Mouse (Mus musculus) limb, embryonic 11.5 days (tissue): ENCODE measurements around the gene Socs2. TPM values are rescaled to one million over a fixed set of nuclear protein-coding genes. Genes with fewer than 3 reads are reported as not detected.

ENCODE experiments used
- ATAC-seq: fragments of 200-750 bp; cut with Nextera tagmentation; 2 replicates; pipeline ENCODE4 v1.8.0; 2017; ENCODE audit warnings: low read depth; ENCODE audit not compliant: insufficient number of reproducible peaks, low FRiP score, low TSS enrichment
- DNase-seq: peaks from one replicate; pipeline ENCODE4 v3.0.0-alpha.2; 2015; ENCODE audit warnings: low spot score
- H3K27ac ChIP-seq: fragments of 300-500 bp; sonication (generic); replicated peaks from 2 replicates; pipeline ENCODE4 v1.5.1; 2014; ENCODE audit warnings: low read depth, mild to moderate bottlenecking, low read length
- H3K27me3 ChIP-seq: fragments of 300-500 bp; sonication (generic); 2 replicates; pipeline ENCODE4 v1.6.1; 2014; ENCODE audit warnings: mild to moderate bottlenecking, low read length, mixed read lengths; ENCODE audit not compliant: control insufficient read depth, insufficient read depth
- H3K36me3 ChIP-seq: fragments of 300-500 bp; sonication (generic); 2 replicates; pipeline ENCODE4 v1.6.1; 2014; ENCODE audit warnings: mild to moderate bottlenecking, low read length, moderate library complexity, mixed read lengths; ENCODE audit not compliant: control insufficient read depth, insufficient read depth
- H3K4me1 ChIP-seq: fragments of 300-500 bp; sonication (generic); 2 replicates; pipeline ENCODE4 v1.6.1; 2014; ENCODE audit warnings: low read length, mixed read lengths; ENCODE audit not compliant: control insufficient read depth, insufficient read depth
- H3K4me2 ChIP-seq: fragments of 300-500 bp; sonication (generic); 2 replicates; pipeline ENCODE4 v1.6.1; 2014; ENCODE audit warnings: low read depth, mild to moderate bottlenecking, moderate library complexity; ENCODE audit not compliant: severe bottlenecking
- H3K4me3 ChIP-seq: fragments of 300-500 bp; sonication (generic); 2 replicates; pipeline ENCODE4 v1.5.1; 2014; ENCODE audit warnings: low read depth, low read length
- H3K9ac ChIP-seq: fragments of 300-500 bp; sonication (generic); 2 replicates; pipeline ENCODE4 v1.6.1; 2014; ENCODE audit warnings: mild to moderate bottlenecking, low read length
- H3K9me3 ChIP-seq: fragments of 300-500 bp; sonication (generic); 2 replicates; pipeline ENCODE4 v1.6.1; 2016; ENCODE audit warnings: low read length; ENCODE audit not compliant: control insufficient read depth
- WGBS: fragments of 180-500 bp; shearing (Covaris S2); extraction: QIAGEN DNeasy Blood & Tissue Kit; methylation state at CpG from one replicate; pipeline ENCODE4 v1.1.7; 2014; 5-methylcytosine and 5-hydroxymethylcytosine counted together
- polyA plus RNA-seq: library from polyadenylated mRNA; unstranded; fragments of >200 nt; fragmentation: Nextera tagmentation; extraction: Ambion mirVana; gene quantifications from 2 replicates; pipeline ENCODE4 v1.2.1, GENCODE M21; 2014

Socs2 gene
- polyA plus RNA-seq, 1 experiment from 2014 or later: 42.9 TPM

DNA sequence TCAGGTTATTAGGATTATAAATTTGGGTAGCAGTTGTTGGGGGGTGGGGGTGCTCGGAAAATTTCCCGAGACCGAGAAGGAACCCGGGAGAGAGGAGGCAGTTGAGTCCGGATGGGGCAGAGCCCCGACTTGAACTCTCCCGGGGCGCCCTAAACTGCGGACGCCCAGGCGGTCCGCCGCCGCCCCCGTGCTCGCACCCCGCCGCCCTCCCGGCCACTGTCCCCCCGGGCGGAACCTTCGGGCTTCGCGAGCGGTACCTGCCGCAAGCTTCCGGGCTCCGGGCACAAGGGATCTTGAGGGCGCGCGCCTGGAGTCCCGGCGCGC lies 657 bp downstream of the Socs2 start:
- Histone ChIP-seq H3K27ac (peak overlapping the region; percentile 70), H3K27me3 (no peaks in the 10 kb centered on the region), H3K4me2 (peak overlapping the region; percentile 95), H3K4me1 (peaks cover 6% of the 10 kb centered on the region; the same call in 1 of the 2 replicates), H3K36me3 (no peaks in the 10 kb centered on the region), H3K9ac (peak overlapping the region; percentile 69), H3K4me3 (peak overlapping the region; percentile 57), H3K9me3 (no peaks in the 10 kb centered on the region)
- WGBS: under 1% methylated on average over 33 of the region's 34 CpGs
- DNase-seq: no peak
- peak; percentile 27; the same call in 1 of the 2 replicates for ATAC-seq

DNA sequence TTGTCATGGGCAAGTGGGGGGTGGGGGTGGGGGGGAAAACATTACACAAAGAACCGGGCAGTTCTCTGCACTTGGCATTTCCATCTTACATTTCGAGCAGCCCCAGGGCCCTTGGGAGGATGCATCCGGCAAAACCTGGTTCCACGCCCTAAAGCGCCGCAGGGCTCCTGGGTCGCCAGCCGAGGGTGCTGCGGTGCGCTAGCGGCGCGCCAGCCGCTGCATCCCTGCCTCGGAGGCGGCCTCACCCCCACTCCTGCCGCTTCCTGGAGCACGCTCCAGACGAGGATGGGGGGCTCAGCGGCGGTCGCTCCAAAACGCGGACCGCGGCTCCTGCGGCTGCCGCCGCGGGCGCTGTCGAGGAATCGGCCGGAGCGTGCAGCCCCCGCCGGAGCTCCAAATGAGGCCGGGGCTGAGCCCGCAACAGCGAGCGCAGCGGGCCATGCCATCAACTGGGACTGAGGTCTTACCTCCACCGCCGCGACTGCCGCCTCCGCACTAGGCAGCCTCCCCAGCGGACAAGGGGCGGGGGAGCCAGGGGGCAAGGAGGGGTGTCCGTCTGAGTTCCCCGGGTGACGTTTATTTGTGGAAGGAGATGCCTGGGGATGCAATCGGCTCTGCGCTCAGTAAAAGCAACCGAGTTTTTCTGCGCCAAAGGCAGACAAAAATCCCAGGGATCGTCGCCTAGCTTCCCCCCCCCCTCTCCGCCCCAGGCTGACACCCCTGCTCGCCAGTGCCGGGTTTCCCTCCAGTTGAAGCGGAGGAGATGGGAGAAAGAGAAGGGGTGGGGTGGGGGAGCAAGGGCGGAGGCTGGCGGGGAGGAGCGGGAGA lies 1.2 kb downstream of the Socs2 start:
- Histone ChIP-seq H3K9me3 (no peaks in the 10 kb centered on the region), H3K36me3 (no peaks in the 10 kb centered on the region), H3K4me2 (peak overlapping the region; percentile 95), H3K4me3 (peak overlapping the region; percentile 57), H3K27ac (no peak overlapping the region), H3K27me3 (no peaks in the 10 kb centered on the region), H3K4me1 (peaks cover 6% of the 10 kb centered on the region; the same call in 1 of the 2 replicates), H3K9ac (peak overlapping the region; percentile 72)
- ATAC-seq (no peak), DNase-seq (peak; percentile 74)
- under 1% methylated on average over 63 of the region's 65 CpGs for WGBS

DNA sequence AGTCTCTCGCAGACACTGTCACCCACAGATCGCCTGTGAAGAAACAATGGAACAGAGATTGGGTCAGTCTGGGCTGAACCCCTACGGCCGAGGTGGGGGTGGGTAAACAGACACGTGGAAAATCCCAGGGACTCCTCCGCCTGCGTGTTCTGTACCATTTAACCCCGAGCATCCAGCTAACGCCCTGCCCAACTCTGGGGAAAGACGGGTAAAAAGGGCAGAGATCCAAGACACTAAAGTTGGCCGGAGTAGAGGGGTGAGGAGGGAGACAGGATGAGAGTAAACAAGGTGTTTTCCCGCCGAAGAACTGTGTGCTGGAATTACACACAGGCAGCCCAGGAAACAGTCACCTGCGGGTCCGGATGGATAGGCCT lies 1.8 kb downstream of the Socs2 start:
- DNase-seq: peak; percentile 49
- peak overlapping the region; percentile 95 for H3K4me2 ChIP-seq
- H3K9ac ChIP-seq: peak overlapping the region; percentile 72
- WGBS: under 1% methylated on average over 15 of the region's 15 CpGs
- H3K4me3 ChIP-seq: peak overlapping the region; percentile 57
- no peaks in the 10 kb centered on the region for H3K27me3 ChIP-seq
- H3K4me1 ChIP-seq: peaks cover 6% of the 10 kb centered on the region; the same call in 1 of the 2 replicates
- ATAC-seq: no peak
- no peak overlapping the region for H3K27ac ChIP-seq
- H3K36me3 ChIP-seq: no peaks in the 10 kb centered on the region
- H3K9me3 ChIP-seq: no peaks in the 10 kb centered on the region

- peaks cover 6% of the 10 kb centered on the region; the same call in 1 of the 2 replicates for H3K4me1 ChIP-seq
- H3K36me3 ChIP-seq: no peaks in the 10 kb centered on the region
- peak overlapping the region; percentile 57 for H3K4me3 ChIP-seq
- H3K9ac ChIP-seq: peak overlapping the region; percentile 72
- DNase-seq (peak; percentile 80), ATAC-seq (0 out of 2 replicates have a peak, but pooled peaks have one; percentile 19)
- under 1% methylated on average over 55 of the region's 65 CpGs for WGBS
- H3K27ac ChIP-seq: no peak overlapping the region
- no peaks in the 10 kb centered on the region for H3K27me3 ChIP-seq
- peak overlapping the region; percentile 95 for H3K4me2 ChIP-seq
- no peaks in the 10 kb centered on the region for H3K9me3 ChIP-seq
Observed at GRCm38 (mm10) chr10:95414316-95415158, 2.4 kb downstream of the Socs2 start.

GRCm38 (mm10) chr10:95411139-95411538 lies 5.8 kb downstream of the Socs2 start:
- no peak for ATAC-seq
- 78% methylated on average over 9 of the region's 9 CpGs for WGBS
- Histone ChIP-seq H3K4me3 (no peak overlapping the region), H3K27ac (no peak overlapping the region), H3K9ac (no peak overlapping the region), H3K4me2 (no peak overlapping the region), H3K4me1 (peaks cover 8% of the 10 kb centered on the region; the same call in 1 of the 2 replicates), H3K27me3 (peaks cover 3% of the 10 kb centered on the region; the same call in 1 of the 2 replicates), H3K9me3 (no peaks in the 10 kb centered on the region), H3K36me3 (no peaks in the 10 kb centered on the region)
- no peak for DNase-seq

DNA sequence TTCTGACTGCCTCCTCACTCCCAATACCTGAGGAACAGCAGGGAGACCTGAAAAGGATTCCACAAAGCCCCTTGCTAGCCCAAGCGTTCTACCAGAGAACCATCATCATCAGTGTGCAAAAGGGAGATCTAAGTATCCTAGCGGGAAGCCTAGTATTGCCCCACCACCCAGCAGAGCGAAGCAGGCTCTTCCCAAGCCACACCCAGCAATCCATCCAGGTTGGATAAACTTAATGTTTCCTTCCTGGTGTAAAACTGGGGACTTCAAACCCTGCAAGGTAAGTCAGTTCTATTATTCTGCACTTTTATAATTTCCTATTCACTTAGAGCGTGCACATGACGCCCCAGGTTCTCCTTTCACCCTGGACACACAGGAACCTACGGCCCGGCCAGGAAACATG lies 6.3 kb downstream of the Socs2 start:
- Histone ChIP-seq H3K9ac (no peak overlapping the region), H3K9me3 (no peaks in the 10 kb centered on the region), H3K27me3 (peaks cover 3% of the 10 kb centered on the region; the same call in 1 of the 2 replicates), H3K4me3 (no peak overlapping the region), H3K4me1 (peaks cover 8% of the 10 kb centered on the region; the same call in 1 of the 2 replicates), H3K27ac (no peak overlapping the region), H3K36me3 (no peaks in the 10 kb centered on the region), H3K4me2 (no peak overlapping the region)
- ATAC-seq (no peak), DNase-seq (no peak)
- WGBS: 92% methylated on average over 7 of the region's 7 CpGs

DNA sequence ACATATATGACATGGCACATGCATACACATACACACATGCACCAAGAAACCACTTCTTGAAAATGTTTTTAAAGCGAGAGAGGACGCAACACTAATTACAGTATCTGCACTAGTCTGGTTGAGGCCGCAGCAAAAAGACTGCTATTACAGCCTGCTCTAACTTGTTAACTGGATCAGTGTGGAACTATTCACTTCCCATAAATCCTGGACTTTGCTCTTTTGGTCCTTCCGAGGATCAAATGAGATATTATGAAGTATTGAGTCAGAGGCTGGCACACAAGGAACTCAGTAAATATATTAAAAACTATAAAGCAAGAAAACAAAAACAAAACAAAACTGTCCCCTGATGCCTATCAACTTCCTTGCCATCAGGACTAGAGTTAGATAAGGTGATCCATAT lies 6.8 kb downstream of the Socs2 start:
- H3K9me3 ChIP-seq: no peaks in the 10 kb centered on the region
- no peak overlapping the region for H3K4me3 ChIP-seq
- H3K27ac ChIP-seq: no peak overlapping the region
- H3K9ac ChIP-seq: no peak overlapping the region
- ATAC-seq: no peak
- no peaks in the 10 kb centered on the region for H3K36me3 ChIP-seq
- 90% methylated on average over 4 of the region's 4 CpGs for WGBS
- DNase-seq: no peak
- no peak overlapping the region for H3K4me2 ChIP-seq
- peaks cover 5% of the 10 kb centered on the region; the same call in 1 of the 2 replicates for H3K4me1 ChIP-seq
- peaks cover 3% of the 10 kb centered on the region; the same call in 1 of the 2 replicates for H3K27me3 ChIP-seq

DNA sequence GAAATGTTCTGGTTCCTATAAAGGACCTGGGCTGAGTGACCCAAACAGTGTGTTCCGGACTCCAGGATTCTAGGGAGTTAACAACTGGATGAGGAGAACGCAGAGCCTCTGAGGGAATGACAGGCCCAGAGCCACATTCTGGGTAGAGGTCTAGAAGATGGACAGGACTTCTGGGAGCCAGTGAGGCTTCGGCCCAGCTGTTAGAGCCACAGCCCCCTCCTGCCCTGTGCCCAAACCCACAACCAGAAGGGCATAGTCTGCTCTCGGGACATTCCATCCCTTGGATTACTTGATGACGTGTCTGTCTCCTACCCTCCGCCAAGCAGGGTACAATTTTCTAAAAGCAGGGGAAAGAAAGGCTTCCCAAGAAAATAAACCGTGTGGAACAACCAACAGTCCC lies 7.8 kb downstream of the Socs2 start:
- no peak overlapping the region for H3K27ac ChIP-seq
- peaks cover 3% of the 10 kb centered on the region; the same call in 1 of the 2 replicates for H3K27me3 ChIP-seq
- H3K4me3 ChIP-seq: no peak overlapping the region
- 69% methylated on average over 7 of the region's 7 CpGs for WGBS
- DNase-seq (no peak), ATAC-seq (no peak)
- no peak overlapping the region for H3K9ac ChIP-seq
- H3K4me1 ChIP-seq: 0 out of 2 replicates have a peak, but pooled peaks cover 2% of the 10 kb centered on the region
- no peak overlapping the region for H3K4me2 ChIP-seq
- no peaks in the 10 kb centered on the region for H3K9me3 ChIP-seq
- no peaks in the 10 kb centered on the region for H3K36me3 ChIP-seq
